Mouse (Mus musculus) gastrocnemius, adult 8-10 months (tissue): ENCODE measurements around the gene Srd5a1. TPM values are rescaled to one million over a fixed set of nuclear protein-coding genes. Genes with fewer than 3 reads are reported as not detected.

ENCODE experiments used
- DNase-seq, 2 experiments: peaks; one replicate each; pipeline ENCODE4 v3.0.0; 2022; ENCODE audit warnings: low spot score in 2 of 2
- total RNA-seq, 4 experiments: library from RNA; stranded (reverse); gene quantifications; 2 replicates each; pipeline ENCODE4 v1.2.4; 2022

Srd5a1 gene
- total RNA-seq, 4 experiments from 2014 or later, result 0.24 to 0.53 TPM; not detected in 2

DNA sequence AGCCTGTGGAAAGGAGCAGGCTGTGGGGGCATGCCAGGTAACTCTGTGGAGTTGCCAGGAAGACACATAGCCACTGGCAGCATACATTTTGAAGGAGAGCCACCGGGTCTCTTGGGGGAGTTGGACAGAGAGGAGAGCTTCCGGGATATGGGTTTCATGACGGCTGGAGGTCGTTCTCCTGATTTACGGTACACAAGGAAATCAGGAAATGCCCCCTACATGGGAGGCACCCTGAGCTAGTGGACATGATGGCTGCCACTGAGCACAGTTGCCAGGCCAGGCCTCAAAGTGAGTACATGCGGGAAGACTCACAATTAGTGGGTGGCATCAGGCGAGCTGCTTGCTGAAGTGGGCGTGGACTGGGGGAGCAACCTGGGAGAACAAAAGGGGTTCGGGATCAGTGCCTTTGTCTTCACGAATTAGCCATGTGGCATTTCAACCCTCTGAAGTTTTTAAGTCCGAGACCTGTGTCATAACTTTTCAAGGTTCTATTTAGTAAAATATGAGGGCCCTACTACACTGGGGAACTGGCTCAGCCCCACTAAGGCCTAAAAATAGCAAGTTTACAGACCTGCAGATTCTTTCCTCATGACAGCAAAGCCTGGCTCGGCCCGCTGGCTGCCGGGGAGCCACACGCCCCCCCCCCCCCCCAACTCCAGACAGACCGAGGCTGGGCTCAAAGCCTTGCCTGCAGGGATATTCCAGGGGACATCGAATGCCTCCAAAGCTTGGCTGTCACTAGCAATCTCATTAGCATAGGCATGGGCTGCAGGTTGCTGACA lies 68.5 kb downstream of the Srd5a1 start:
- peak in 1 of 2 experiments; percentile 58 for DNase-seq

GRCm38 (mm10) chr13:69541776-69542175 lies 69.5 kb downstream of the Srd5a1 start:
- DNase-seq, result no peak

DNA sequence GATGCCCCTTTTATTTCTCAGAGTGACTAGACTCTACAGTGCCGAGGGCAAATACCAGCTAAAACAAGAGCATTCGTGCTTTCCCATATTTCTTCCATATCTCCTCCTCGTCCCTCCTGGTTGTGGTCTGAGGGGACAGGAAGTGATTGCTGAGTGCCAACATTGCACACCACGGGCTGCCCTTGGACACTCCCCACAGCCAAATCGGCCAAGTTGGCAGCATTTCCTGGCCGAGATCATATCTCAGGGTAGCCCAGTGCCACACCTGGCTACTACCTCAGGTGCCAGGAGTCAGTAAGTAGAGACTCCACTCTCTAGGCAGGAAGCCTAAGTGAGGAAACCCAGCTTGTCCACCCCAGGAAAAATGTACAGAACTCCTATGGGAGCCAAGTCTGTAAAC lies 70.0 kb downstream of the Srd5a1 start:
- peak in 1 of 2 experiments; percentile 45 for DNase-seq

DNA sequence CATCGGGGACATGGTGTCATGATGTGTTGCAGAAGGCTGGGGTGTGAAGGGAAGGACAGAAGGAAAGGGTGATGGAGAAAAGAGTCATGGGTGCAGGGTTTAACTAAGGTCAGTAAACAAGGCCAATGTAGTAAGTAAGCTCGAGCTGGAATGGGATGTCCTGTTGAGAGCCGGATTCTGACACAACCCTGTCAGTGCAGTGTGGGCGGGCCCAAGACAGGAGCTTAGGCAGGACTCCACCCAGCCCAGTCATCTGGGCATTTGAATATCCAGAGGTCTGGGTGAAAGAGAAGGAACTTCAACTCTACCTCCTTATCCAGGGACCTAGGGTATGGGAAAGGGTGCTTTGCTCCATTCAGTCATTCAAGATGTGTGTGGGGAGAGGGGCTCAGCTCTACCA lies 72.9 kb downstream of the Srd5a1 start:
- peak in 1 of 2 experiments; percentile 29 for DNase-seq

DNA sequence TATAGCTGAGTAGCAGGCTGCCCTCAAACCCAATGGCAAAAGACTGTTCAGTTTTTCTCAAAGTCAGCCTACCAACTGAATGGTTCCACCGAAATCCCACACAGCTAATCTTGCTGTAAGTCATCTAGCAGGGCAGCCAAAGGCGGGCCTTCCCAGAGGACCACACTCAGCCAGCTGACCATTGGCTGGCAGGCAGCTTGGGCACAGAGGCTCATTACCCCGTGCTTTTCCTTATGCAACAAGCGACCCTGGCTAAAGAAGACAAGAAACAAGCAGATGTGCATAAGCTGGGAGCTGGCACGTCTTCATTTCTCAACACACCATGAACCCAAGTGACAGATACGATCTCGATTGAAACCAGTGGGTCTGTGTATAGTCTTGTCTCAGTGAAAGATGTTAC lies 73.9 kb downstream of the Srd5a1 start:
- DNase-seq, result no peak

GRCm38 (mm10) chr13:69536021-69536420 lies 75.2 kb downstream of the Srd5a1 start:
- no peak for DNase-seq

GRCm38 (mm10) chr13:69534654-69535551 lies 76.3 kb downstream of the Srd5a1 start:
- peak; percentile 98 to 99 for DNase-seq

DNA sequence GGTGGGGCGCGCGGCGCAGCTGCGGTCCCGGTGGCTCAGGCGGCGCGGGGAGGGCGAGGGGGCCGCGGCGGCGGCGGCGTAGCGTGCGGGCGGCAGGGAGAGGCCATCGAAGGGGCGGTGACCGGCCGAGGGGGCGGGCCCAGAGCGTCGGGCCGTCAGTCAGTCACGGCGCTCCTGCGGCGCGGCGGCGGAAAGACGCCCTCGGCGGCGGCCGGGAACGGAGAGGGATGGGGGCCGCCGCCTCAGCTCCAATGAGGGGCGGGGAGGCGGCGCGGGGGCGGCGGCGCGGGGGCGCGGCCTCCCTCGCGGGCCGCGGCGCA lies 76.9 kb downstream of the Srd5a1 start, which contains the start of gene Tent4a:
Gene Tent4a (minus strand): TSS at position 284 of the 320 bp plus-strand sequence.
- no peak for DNase-seq

DNA sequence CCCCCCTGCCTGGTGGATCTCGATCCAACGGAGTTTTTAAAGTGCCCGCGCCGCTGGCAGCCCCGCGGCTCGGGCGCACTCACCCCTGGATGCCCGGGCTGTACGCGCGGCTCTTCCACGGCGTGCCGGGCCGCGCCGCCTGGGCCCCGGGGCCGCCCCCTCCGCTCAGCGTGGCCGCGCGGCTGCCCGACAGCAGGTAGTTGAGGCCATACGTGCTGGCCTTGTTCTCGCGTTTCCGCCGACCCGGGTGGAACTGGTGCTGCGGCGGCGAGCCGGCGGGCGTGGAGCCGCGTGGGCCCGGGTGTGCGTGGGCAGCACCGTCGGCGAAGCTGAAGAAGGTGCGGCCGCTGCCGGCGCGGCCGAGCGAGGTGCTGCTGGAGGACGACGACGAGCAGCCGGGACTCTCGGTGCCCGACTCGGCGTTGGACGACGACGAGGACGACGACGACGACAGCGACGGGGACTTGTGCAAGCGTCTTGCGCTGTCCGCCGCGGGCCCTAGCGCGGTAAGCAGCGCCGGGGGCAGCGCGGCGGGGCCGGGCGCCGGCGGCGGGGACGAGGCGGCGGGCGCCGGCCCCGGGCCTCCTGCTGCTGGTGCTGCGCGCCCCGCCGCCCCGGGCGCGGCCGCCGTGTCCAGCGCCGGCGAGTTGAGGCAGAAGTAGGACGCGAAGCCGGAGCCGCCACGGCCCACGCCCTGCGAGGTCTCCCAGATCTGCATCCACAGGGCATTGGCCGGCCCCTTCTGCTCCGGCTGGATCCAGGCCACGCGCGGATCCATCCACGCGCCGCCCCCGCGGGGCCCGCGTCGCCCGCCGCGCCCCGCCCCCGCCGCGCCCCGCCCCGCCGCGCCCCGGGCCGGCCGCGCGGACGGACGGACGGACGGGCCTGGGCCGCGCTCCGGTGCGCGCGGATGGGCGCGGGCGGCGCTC lies 77.6 kb downstream of the Srd5a1 start, which contains the start of gene Nsun2:
Gene Nsun2 (plus strand): TSS at position 342 of the 929 bp plus-strand sequence.
- peak in 1 of 2 experiments; percentile 44 for DNase-seq

DNA sequence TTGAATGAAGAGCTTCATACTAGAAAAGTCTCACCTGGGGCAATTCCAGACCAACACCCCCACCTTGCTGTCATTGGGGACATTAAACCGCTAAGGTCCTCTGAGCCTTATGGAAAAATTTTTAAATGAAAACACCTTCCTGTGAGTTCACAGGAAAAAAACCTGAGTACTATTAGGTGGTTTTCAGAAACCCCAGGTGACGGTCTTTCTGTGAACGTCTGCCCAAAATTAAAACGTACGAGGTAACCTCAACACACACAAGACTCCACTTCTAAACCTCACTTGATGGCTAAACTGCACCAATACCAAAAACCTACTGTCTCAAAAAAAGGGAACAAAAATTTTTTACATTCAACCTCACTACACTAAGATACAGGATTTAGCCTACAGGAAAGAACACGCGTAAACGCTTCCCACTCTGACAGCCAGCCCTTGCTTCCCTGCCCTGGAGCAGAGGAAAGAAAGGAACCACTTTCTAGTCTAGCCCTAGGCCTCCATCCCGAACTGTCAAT lies 78.3 kb downstream of the Srd5a1 start:
- no peak for DNase-seq

GRCm38 (mm10) chr13:69532101-69532892 lies 78.9 kb downstream of the Srd5a1 start:
- no peak for DNase-seq

DNA sequence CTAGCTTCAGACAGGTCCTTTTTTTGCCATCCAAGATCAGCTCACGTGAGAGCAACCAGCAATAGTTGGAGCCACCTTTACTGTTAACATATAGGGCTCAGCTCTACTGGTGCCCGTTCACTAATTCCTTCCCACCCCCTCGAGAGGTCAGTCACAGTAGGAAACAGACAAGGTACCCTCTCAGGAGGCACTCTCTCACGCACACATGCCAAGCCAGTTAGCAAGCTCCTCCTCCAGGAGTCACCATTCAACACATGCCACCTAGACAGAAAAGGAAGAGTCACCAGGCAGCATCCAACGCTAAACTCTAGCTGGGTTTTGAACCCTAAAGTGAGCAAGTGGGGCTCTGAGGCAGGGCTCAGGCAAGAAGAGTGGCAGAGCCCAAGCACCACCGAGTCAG lies 79.8 kb downstream of the Srd5a1 start:
- no peak for DNase-seq

- DNase-seq, result no peak
Measured at GRCm38 (mm10) chr13:69530951-69531350, 80.3 kb downstream of the Srd5a1 start.

DNA sequence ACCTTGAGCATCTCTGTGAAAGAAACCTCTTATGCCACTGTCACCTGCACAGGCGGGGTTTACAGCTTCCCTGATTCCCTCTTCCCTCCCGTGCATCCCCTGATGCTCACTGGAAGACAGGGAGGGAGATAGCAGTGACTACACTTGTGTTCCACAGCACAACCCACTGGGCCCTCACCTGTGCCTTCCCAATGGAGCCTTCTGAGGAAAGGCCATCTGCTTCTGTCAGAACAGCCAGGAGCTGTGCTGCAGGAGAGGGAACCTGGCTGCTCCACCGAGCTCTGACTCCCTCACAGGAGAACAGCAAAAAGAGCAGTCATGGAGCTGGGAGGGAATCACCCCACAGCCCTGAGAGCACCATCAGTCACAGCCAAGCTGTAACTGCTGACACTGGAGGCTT lies 81.1 kb downstream of the Srd5a1 start:
- DNase-seq, result no peak

GRCm38 (mm10) chr13:69528531-69528930 lies 82.7 kb downstream of the Srd5a1 start:
- DNase-seq, result no peak

GRCm38 (mm10) chr13:69525867-69526266 lies 85.4 kb downstream of the Srd5a1 start:
- DNase-seq, result no peak

- no peak for DNase-seq
Measured at GRCm38 (mm10) chr13:69524158-69524530, 87.1 kb downstream of the Srd5a1 start.
